Mouse (Mus musculus) ES-E14 (cell line): ENCODE results near the gene Rnf169. TPM values are rescaled to one million over a fixed set of nuclear protein-coding genes. Genes with fewer than 3 reads are reported as not detected.
"Not testable (repeated sequence)": the region's sequence is repeated elsewhere in the genome, so short reads cannot be mapped to it uniquely, and the experiment has no call there.

Experiments
- DNase-seq: peaks from one replicate; pipeline ENCODE4 v3.0.0-alpha.2; 2013; ENCODE audit warnings: low read depth, low spot score
- H3K27ac ChIP-seq: 2 replicates; pipeline ENCODE4 v1.5.1; 2012; ENCODE audit warnings: low read depth, mild to moderate bottlenecking, low read length, moderate library complexity, mixed read lengths; ENCODE audit not compliant: poor library complexity, insufficient read depth, severe bottlenecking
- H3K36me3 ChIP-seq: 2 replicates; pipeline ENCODE4 v1.6.1; 2012; ENCODE audit warnings: mild to moderate bottlenecking, low read length, moderate library complexity, mixed read lengths; ENCODE audit not compliant: control insufficient read depth, poor library complexity, insufficient read depth, severe bottlenecking
- H3K4me1 ChIP-seq, 2 experiments: fragments of 150-350 bp in 1 of 2; sonication (generic) in 1 of 2; 2 replicates each; pipeline ENCODE4 v1.6.1; 2012; ENCODE audit warnings: low read length in 2 of 2, mild to moderate bottlenecking in 1 of 2, mixed read lengths in 1 of 2; ENCODE audit not compliant: control insufficient read depth in 2 of 2, insufficient read depth in 2 of 2, poor library complexity in 1 of 2
- H3K4me3 ChIP-seq, 2 experiments: fragments of 150-350 bp in 1 of 2; sonication (generic) in 1 of 2; 2 replicates each; pipeline ENCODE4 v1.5.1; 2012; ENCODE audit warnings: low read length in 2 of 2, low read depth in 1 of 2, mild to moderate bottlenecking in 1 of 2, mixed read lengths in 1 of 2; ENCODE audit not compliant: insufficient read depth in 1 of 2, poor library complexity in 1 of 2, severe bottlenecking in 1 of 2
- H3K9ac ChIP-seq: 2 replicates; pipeline ENCODE4 v1.6.1; 2012; ENCODE audit warnings: low read depth, mild to moderate bottlenecking, low read length, mixed read lengths; ENCODE audit not compliant: poor library complexity, insufficient read depth, severe bottlenecking
- H3K9me3 ChIP-seq: fragments of 150-350 bp; sonication (generic); 2 replicates; pipeline ENCODE4 v1.6.1; 2012; ENCODE audit warnings: low read depth, mild to moderate bottlenecking, low read length; ENCODE audit not compliant: control insufficient read depth, insufficient read depth
- CHD2 ChIP-seq: IDR thresholded peaks from 2 replicates; pipeline ENCODE4 v1.6.1; 2014; ENCODE audit warnings: mild to moderate bottlenecking, low read depth, low read length, inconsistent platforms
- HCFC1 ChIP-seq: IDR thresholded peaks from 2 replicates; pipeline ENCODE4 v1.6.1; 2012; ENCODE audit warnings: low read length, inconsistent platforms, borderline replicate concordance; ENCODE audit not compliant: insufficient read depth
- MAFK ChIP-seq: IDR thresholded peaks from 2 replicates; pipeline ENCODE4 v1.6.1; 2014; ENCODE audit warnings: mild to moderate bottlenecking, low read depth, low read length, inconsistent platforms; ENCODE audit not compliant: insufficient read depth
- ZC3H11A ChIP-seq: IDR thresholded peaks from 2 replicates; pipeline ENCODE4 v1.6.1; 2012; ENCODE audit warnings: low read depth, mild to moderate bottlenecking, inconsistent platforms, low read length, borderline replicate concordance
- ZNF384 ChIP-seq: IDR thresholded peaks from 2 replicates; pipeline ENCODE4 v1.6.1; 2012; ENCODE audit warnings: low read depth, low read length, inconsistent platforms
- in situ Hi-C, 2 experiments: fragments of 600-800 bp; cut with MboI; formaldehyde crosslinking; loops; one replicate each; pipeline ENCODE4 v1.15.1; 2025; ENCODE audit warnings: low sequenced_read_pairs in 2 of 2, inconsistent platforms in 1 of 2; ENCODE audit not compliant: unreplicated experiment in 2 of 2
- total RNA-seq: library from RNA; depleted of rRNA; stranded (reverse); fragments of 300-350 nt; gene quantifications from 2 replicates; pipeline ENCODE4 v1.2.3, GENCODE M21; 2012

Rnf169 gene
- total RNA-seq, 1 experiment: 19.2 TPM

DNA sequence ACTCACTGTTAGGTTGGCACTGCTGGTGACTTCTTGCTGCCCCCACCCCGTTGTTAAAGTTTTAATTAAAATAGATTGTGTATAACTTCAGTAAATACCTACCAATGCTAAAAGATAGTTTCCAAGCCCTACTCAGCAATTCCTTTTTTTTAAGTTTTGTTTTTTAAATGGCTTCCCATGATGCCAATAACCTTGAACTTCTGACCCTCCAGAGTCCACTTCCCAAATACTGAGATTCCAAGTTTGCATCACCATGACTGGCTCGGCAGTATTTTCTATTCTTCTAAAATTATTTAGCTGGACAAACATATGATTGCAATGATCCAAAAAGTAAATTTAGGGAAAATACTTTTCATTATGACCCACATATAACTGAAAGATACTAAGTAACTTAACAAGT lies 2.2 kb downstream of the Rnf169 start:
- Histone ChIP-seq H3K27ac (no peak overlapping the region), H3K9me3 (no peaks in the 10 kb centered on the region)
- no peak for DNase-seq

GRCm38 (mm10) chr7:99975819-99976575 lies 4.3 kb downstream of the Rnf169 start:
- Histone ChIP-seq H3K36me3 (no peaks in the 10 kb centered on the region; the same call in 1 of the 2 replicates), H3K4me3 (no peak overlapping the region), H3K4me1 (peaks cover 0 to 3% of the 10 kb centered on the region in 2 experiments; a peak in 3 of 4 replicates), H3K9ac (no peak overlapping the region), H3K27ac (no peak overlapping the region), H3K9me3 (no peaks in the 10 kb centered on the region)
- no peak for DNase-seq
- in situ Hi-C loops: no loop called here
- no peak for TF ChIP-seq HCFC1
- TF ChIP-seq CHD2: no peak
- no peak for TF ChIP-seq ZC3H11A
- peak; percentile 49; the same call in 1 of the 2 replicates for TF ChIP-seq MAFK
- peak; percentile 66 for TF ChIP-seq ZNF384

More for the DNA sequence above, 2.2 kb downstream of the Rnf169 start:
- TF ChIP-seq CHD2: no peak
- Histone ChIP-seq H3K4me3 (peak overlapping the region in 1 of 2 experiments; percentile 91; a peak in 1 of 4 replicates), H3K4me1 (peaks cover 0 to 3% of the 10 kb centered on the region in 2 experiments; a peak in 2 of 4 replicates), H3K9ac (no peak overlapping the region), H3K36me3 (no peaks in the 10 kb centered on the region; the same call in 1 of the 2 replicates)
- in situ Hi-C loops: no loop called here

- Histone ChIP-seq H3K36me3 (no peaks in the 10 kb centered on the region; the same call in 1 of the 2 replicates), H3K4me1 (peaks cover 0 to 3% of the 10 kb centered on the region in 2 experiments; a peak in 3 of 4 replicates), H3K9ac (no peak overlapping the region), H3K9me3 (no peaks in the 10 kb centered on the region), H3K27ac (no peak overlapping the region), H3K4me3 (no peak overlapping the region)
- in situ Hi-C loops: no loop called here
- TF ChIP-seq ZC3H11A (no peak), HCFC1 (no peak), CHD2 (no peak), MAFK (no peak), ZNF384 (no peak)
- DNase-seq: no peak
Measured at GRCm38 (mm10) chr7:99974208-99974970, 5.9 kb downstream of the Rnf169 start.

GRCm38 (mm10) chr7:99972912-99973311 lies 7.3 kb downstream of the Rnf169 start:
- H3K4me3 ChIP-seq, DNase-seq, in situ Hi-C loops, H3K4me1 ChIP-seq, H3K9ac ChIP-seq, H3K9me3 ChIP-seq, H3K36me3 ChIP-seq, H3K27ac ChIP-seq: not testable (repeated sequence)
